Mouse (Mus musculus): ENCODE results near the gene Gm11114. TPM values are rescaled to one million over a fixed set of nuclear protein-coding genes. Genes with fewer than 3 reads are reported as not detected.

Gm11114 gene
- polyA plus RNA-seq, 1 experiment: not detected

DNA sequence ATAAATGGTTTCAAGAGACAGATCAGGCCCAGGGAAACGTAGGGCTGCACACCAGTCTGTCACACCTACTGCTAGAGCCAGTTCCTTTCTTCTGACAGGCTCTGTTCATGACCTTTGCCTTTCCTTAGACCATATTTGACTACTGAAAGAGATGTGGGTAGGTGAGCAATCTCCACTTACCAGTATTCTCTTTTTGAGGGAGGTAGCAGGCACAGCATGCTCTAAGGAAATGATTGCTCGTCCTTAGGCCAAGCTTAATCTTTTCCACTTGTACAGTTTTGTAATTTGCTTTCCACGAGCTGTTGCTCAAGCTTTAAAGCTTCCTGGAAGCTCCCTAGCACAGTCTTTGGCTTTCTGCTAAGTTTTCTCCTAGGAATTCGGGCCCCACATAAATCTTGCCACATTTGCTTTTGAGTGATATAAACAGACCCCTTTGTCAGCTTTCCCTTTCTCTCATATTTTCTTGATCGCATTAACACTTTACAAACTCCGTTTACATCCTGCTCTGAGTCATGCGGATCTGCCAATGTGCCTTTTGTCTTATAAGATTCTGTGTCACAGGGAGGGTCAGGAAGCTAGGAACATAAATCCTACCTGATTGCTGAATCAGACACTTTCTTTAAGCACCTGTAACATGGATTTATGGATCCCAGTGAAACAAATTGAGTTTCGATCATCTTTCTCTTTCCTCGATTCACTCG, 35.4 kb downstream of the Gm11114 start:
- WGBS: 87% methylated on average over 10 of the region's 10 CpGs
- Histone ChIP-seq H3K4me1 (ENCODE audit: control insufficient read depth, insufficient read depth, low read length) (no peaks in the 10 kb centered on the region), H3K4me3 (ENCODE audit: insufficient read depth, low read depth, low read length) (no peak overlapping the region), H3K27ac (ENCODE audit: insufficient read depth, low read depth, low read length) (no peak overlapping the region)
- TF ChIP-seq CTCF (IDR thresholded peaks at IDR 0.05; ENCODE audit: insufficient read depth, low read depth, low read length): no peak
- no peak for TF ChIP-seq POLR2A (IDR thresholded peaks at IDR 0.05; ENCODE audit: insufficient read depth, low read depth, low read length)

DNA sequence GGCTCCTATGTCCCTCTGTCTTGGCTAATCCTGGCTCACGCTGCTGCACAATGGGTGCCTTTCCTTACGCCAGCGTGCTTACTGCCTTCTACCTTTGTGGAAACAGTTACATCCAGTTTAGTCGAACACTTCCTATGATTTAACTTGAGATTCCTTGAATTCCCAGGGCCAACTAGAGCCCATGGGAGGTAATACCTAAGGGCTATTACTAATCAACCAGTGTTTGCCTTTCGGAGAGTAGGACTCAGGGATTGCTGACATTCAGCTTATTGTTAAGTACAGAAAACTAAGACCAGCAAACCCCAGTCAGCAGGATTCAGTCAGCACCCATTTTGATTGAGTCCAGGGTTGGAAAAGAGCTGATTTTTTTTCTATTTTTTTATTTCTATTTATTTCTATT, 43.0 kb downstream of the Gm11114 start:
- TF ChIP-seq POLR2A (IDR thresholded peaks at IDR 0.05; ENCODE audit: insufficient read depth, low read depth, low read length) (no peak), CTCF (IDR thresholded peaks at IDR 0.05; ENCODE audit: insufficient read depth, low read depth, low read length) (no peak)
- H3K4me1 ChIP-seq (ENCODE audit: control insufficient read depth, insufficient read depth, low read length): no peaks in the 10 kb centered on the region
- WGBS: 76% methylated on average over 5 of the region's 5 CpGs
- no peak overlapping the region for H3K4me3 ChIP-seq (ENCODE audit: insufficient read depth, low read depth, low read length)
- no peak overlapping the region for H3K27ac ChIP-seq (ENCODE audit: insufficient read depth, low read depth, low read length)

DNA sequence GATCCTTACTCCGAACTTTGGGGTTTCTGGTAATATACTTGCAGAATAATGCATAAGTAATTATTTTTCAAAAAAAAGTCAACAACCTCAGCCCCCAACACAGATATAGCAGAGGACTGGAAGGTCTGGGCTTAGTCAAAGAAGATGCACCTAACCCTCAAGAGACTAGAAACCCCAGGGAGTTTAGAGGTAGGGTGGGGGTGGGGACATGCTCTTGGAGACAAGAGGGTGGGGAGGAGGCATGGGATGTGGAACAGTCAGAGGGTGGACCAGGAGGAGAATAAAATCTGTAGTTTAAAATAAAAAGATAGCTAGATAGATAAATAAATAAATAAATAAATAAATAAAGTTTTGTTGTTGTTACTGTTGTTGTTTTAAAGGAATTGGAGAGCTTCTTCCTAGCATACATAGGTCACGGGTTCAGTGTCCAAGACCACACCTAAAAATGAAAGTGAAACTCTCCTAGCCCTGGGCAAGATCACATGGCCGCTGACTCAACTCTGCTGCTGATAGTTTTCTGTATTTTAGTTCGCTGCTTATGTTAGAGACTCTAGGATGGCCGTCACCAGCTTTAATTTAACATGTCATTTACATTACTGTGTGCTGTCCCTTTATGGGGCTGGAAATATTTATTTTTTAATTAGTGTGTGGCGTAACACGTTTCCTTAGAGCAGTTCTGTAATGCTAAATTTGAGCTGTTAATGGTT, 44.7 kb downstream of the Gm11114 start:
- H3K4me3 ChIP-seq (ENCODE audit: insufficient read depth, low read depth, low read length): no peak overlapping the region
- 90% methylated on average over 7 of the region's 7 CpGs for WGBS
- no peaks in the 10 kb centered on the region for H3K4me1 ChIP-seq (ENCODE audit: control insufficient read depth, insufficient read depth, low read length)
- no peak overlapping the region for H3K27ac ChIP-seq (ENCODE audit: insufficient read depth, low read depth, low read length)
- TF ChIP-seq CTCF (IDR thresholded peaks at IDR 0.05; ENCODE audit: insufficient read depth, low read depth, low read length): no peak
- TF ChIP-seq POLR2A (IDR thresholded peaks at IDR 0.05; ENCODE audit: insufficient read depth, low read depth, low read length): no peak

Other genes starting within 250 kb of the Gm11114 start
- not detected in 2 replicates for gene Tent5a, start 14.6 kb downstream of the Gm11114 start, polyA plus RNA-seq (2012; ENCODE audit: insufficient read depth, insufficient read length, low replicate concordance, missing spikeins)

All from olfactory bulb, adult 2 months (tissue).